Mouse (Mus musculus) ES-E14 (cell line): ENCODE measurements around the gene Mphosph9. TPM values are rescaled to one million over a fixed set of nuclear protein-coding genes. Genes with fewer than 3 reads are reported as not detected.

Source experiments
- DNase-seq: peaks from one replicate; pipeline ENCODE4 v3.0.0-alpha.2; 2013; ENCODE audit warnings: low read depth, low spot score
- H3K27ac ChIP-seq: 2 replicates; pipeline ENCODE4 v1.5.1; 2012; ENCODE audit warnings: low read depth, mild to moderate bottlenecking, low read length, moderate library complexity, mixed read lengths; ENCODE audit not compliant: poor library complexity, insufficient read depth, severe bottlenecking
- H3K36me3 ChIP-seq: 2 replicates; pipeline ENCODE4 v1.6.1; 2012; ENCODE audit warnings: mild to moderate bottlenecking, low read length, moderate library complexity, mixed read lengths; ENCODE audit not compliant: control insufficient read depth, poor library complexity, insufficient read depth, severe bottlenecking
- H3K4me1 ChIP-seq, 2 experiments: fragments of 150-350 bp in 1 of 2; sonication (generic) in 1 of 2; 2 replicates each; pipeline ENCODE4 v1.6.1; 2012; ENCODE audit warnings: low read length in 2 of 2, mild to moderate bottlenecking in 1 of 2, mixed read lengths in 1 of 2; ENCODE audit not compliant: control insufficient read depth in 2 of 2, insufficient read depth in 2 of 2, poor library complexity in 1 of 2
- H3K4me3 ChIP-seq, 2 experiments: fragments of 150-350 bp in 1 of 2; sonication (generic) in 1 of 2; 2 replicates each; pipeline ENCODE4 v1.5.1; 2012; ENCODE audit warnings: low read length in 2 of 2, low read depth in 1 of 2, mild to moderate bottlenecking in 1 of 2, mixed read lengths in 1 of 2; ENCODE audit not compliant: insufficient read depth in 1 of 2, poor library complexity in 1 of 2, severe bottlenecking in 1 of 2
- H3K9ac ChIP-seq: 2 replicates; pipeline ENCODE4 v1.6.1; 2012; ENCODE audit warnings: low read depth, mild to moderate bottlenecking, low read length, mixed read lengths; ENCODE audit not compliant: poor library complexity, insufficient read depth, severe bottlenecking
- H3K9me3 ChIP-seq: fragments of 150-350 bp; sonication (generic); 2 replicates; pipeline ENCODE4 v1.6.1; 2012; ENCODE audit warnings: low read depth, mild to moderate bottlenecking, low read length; ENCODE audit not compliant: control insufficient read depth, insufficient read depth
- CHD2 ChIP-seq: IDR thresholded peaks from 2 replicates; pipeline ENCODE4 v1.6.1; 2014; ENCODE audit warnings: mild to moderate bottlenecking, low read depth, low read length, inconsistent platforms
- HCFC1 ChIP-seq: IDR thresholded peaks from 2 replicates; pipeline ENCODE4 v1.6.1; 2012; ENCODE audit warnings: low read length, inconsistent platforms, borderline replicate concordance; ENCODE audit not compliant: insufficient read depth
- MAFK ChIP-seq: IDR thresholded peaks from 2 replicates; pipeline ENCODE4 v1.6.1; 2014; ENCODE audit warnings: mild to moderate bottlenecking, low read depth, low read length, inconsistent platforms; ENCODE audit not compliant: insufficient read depth
- ZC3H11A ChIP-seq: IDR thresholded peaks from 2 replicates; pipeline ENCODE4 v1.6.1; 2012; ENCODE audit warnings: low read depth, mild to moderate bottlenecking, inconsistent platforms, low read length, borderline replicate concordance
- ZNF384 ChIP-seq: IDR thresholded peaks from 2 replicates; pipeline ENCODE4 v1.6.1; 2012; ENCODE audit warnings: low read depth, low read length, inconsistent platforms
- in situ Hi-C, 2 experiments: fragments of 600-800 bp; cut with MboI; formaldehyde crosslinking; loops; one replicate each; pipeline ENCODE4 v1.15.1; 2025; ENCODE audit warnings: low sequenced_read_pairs in 2 of 2, inconsistent platforms in 1 of 2; ENCODE audit not compliant: unreplicated experiment in 2 of 2
- total RNA-seq: library from RNA; depleted of rRNA; stranded (reverse); fragments of 300-350 nt; gene quantifications from 2 replicates; pipeline ENCODE4 v1.2.3, GENCODE M21; 2012

The Mphosph9 gene
- total RNA-seq, 1 experiment, result 15.8 TPM

- DNase-seq, result no peak
- Histone ChIP-seq H3K9me3 (no peaks in the 10 kb centered on the region), H3K4me3 (peak overlapping the region; percentile 87 to 99), H3K4me1 (peaks cover 7 to 21% of the 10 kb centered on the region in 2 experiments; a peak in 3 of 4 replicates), H3K36me3 (peaks cover 19% of the 10 kb centered on the region), H3K27ac (peak overlapping the region; percentile 88), H3K9ac (peak overlapping the region; percentile 100)
- in situ Hi-C loops, result no loop called here
- TF ChIP-seq MAFK (no peak), ZNF384 (no peak), ZC3H11A (no peak), CHD2 (no peak), HCFC1 (no peak)
Measured at GRCm38 (mm10) chr5:124353011-124353725, 25.4 kb upstream of the Mphosph9 start.

- TF ChIP-seq MAFK, result no peak
- TF ChIP-seq ZC3H11A, result no peak
- no peak for TF ChIP-seq ZNF384
- no peak for TF ChIP-seq CHD2
- no peak for TF ChIP-seq HCFC1
- peak; percentile 51 for DNase-seq
- H3K27ac ChIP-seq, result peak overlapping the region; percentile 88
- no peaks in the 10 kb centered on the region for H3K9me3 ChIP-seq
- peaks cover 23% of the 10 kb centered on the region for H3K36me3 ChIP-seq
- H3K4me1 ChIP-seq, result peaks cover 7 to 18% of the 10 kb centered on the region in 2 experiments; a peak in 3 of 4 replicates
- in situ Hi-C loops, result no loop called here
- peak overlapping the region; percentile 100 for H3K9ac ChIP-seq
- peak overlapping the region; percentile 87 to 99 for H3K4me3 ChIP-seq
Measured at GRCm38 (mm10) chr5:124352141-124352920, 24.6 kb upstream of the Mphosph9 start.

- no peak for DNase-seq
- H3K9me3 ChIP-seq, result no peaks in the 10 kb centered on the region
- in situ Hi-C loops, result no loop called here
- TF ChIP-seq ZNF384, result no peak
- TF ChIP-seq ZC3H11A, result no peak
- TF ChIP-seq CHD2, result no peak
- no peak for TF ChIP-seq MAFK
- TF ChIP-seq HCFC1, result no peak
- peak overlapping the region; percentile 4; the same call in 1 of the 2 replicates for H3K9ac ChIP-seq
- H3K36me3 ChIP-seq, result peaks cover 26% of the 10 kb centered on the region
- H3K4me1 ChIP-seq, result peaks cover 5 to 17% of the 10 kb centered on the region in 2 experiments; a peak in 3 of 4 replicates
- peak overlapping the region; percentile 54 to 99; a peak in 2 of 4 replicates for H3K4me3 ChIP-seq
- no peak overlapping the region for H3K27ac ChIP-seq
Measured at GRCm38 (mm10) chr5:124351604-124352003, 23.8 kb upstream of the Mphosph9 start.

- no peak overlapping the region for H3K9ac ChIP-seq
- no peaks in the 10 kb centered on the region for H3K9me3 ChIP-seq
- no peak for DNase-seq
- H3K4me3 ChIP-seq, result peak overlapping the region in 1 of 2 experiments; percentile 13; a peak in 1 of 4 replicates
- TF ChIP-seq ZC3H11A (no peak), ZNF384 (no peak), HCFC1 (no peak), MAFK (no peak), CHD2 (no peak)
- H3K36me3 ChIP-seq, result peaks cover 30% of the 10 kb centered on the region
- H3K4me1 ChIP-seq, result peaks cover 4 to 16% of the 10 kb centered on the region in 2 experiments; a peak in 2 of 4 replicates
- H3K27ac ChIP-seq, result no peak overlapping the region
- in situ Hi-C loops, result no loop called here
Measured at GRCm38 (mm10) chr5:124351111-124351560, 23.4 kb upstream of the Mphosph9 start.
